Mouse (Mus musculus): ENCODE measurements around the gene Pkig.

DNA sequence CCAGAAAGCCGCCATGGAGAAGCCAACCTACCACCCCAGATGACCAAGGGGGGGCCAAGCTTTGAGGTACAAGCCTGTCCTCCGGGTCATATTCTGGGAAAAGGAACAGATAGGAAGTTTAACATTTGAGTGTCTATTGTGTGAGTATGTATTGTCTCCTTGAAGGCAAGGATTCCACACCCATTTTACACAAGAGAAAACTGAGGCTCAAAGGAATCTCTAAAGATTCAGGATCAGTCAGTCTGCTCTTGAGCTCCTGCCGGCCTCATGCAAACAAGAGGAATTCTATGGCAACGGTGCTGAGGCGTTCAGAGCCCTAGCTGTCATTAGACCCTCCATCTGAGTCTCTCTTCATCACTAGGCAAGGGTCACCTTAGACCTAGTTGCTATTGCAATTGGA lies 84.5 kb downstream of the Pkig start:
- no peak for TF ChIP-seq CTCF (IDR thresholded peaks at IDR 0.05; ENCODE audit: low read depth)
- TF ChIP-seq EP300 (optimal IDR thresholded peaks at IDR 0.05) = no peak
